Mouse (Mus musculus): Measurements from ENCODE around the gene Hmgb3.
"Not testable (repeated sequence)": the region's sequence is repeated elsewhere in the genome, so short reads cannot be mapped to it uniquely, and the experiment has no call there.

Hmgb3 gene

DNA sequence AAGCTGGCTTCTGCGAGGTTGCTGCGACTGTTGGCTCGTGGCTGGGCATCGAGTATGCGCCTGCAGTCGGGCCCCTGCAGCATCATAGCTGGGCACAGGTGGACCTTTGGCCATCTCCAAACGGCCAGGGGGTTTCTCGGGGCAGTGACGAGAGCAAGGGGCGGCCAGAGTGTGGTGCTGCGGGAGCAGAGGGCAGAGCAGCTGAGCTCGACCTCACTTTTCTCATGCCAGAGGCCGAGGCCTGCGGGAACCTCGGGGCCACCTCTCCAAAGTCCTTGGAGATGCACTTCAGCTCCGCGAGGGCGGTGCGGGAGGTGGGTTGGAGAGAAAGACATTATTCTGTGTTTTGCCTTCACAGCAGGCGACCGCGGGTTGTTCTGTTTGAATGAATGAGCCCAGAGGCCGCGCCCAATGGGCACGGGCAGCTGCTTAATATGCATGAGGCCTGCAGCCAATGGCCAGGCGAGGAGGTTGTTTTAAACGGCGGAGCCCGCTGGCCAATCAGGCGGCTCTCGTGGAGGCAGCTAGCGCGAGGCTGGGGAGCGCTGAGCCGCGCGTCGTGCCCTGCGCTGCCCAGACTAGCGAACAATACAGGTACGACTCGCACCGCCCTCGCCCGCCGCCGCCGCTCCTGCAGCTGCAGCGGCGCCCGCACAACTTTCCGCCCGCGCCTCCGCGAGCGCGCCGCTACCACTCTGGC is at the start of gene Hmgb3:
Gene Hmgb3 (plus strand): TSS at position 504 of the 700 bp plus-strand sequence.
- peak; percentile 52 to 62 for DNase-seq

DNA sequence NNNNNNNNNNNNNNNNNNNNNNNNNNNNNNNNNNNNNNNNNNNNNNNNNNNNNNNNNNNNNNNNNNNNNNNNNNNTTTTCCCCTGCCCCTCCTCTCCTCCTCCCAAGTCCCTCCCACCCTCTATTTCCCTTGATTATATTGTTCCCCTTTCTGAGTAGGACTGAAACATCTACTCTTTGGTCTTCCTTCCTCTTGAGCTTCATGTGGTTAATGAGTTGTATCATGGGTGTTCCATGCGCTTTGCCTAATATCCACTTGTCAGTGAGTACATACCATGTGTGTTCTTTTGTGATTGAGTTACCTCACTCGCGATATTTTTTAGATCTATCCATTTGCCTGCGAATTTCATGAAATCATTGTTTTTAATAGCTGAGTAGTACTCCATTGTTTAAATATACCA is 49.1 kb upstream of the Hmgb3 start:
- DNase-seq, result not testable (repeated sequence)

GRCm38 (mm10) chrX:71519252-71519651 is 36.5 kb upstream of the Hmgb3 start:
- no peak for DNase-seq

- DNase-seq, result no peak
Observed at GRCm38 (mm10) chrX:71522889-71523288, 32.8 kb upstream of the Hmgb3 start.

DNA sequence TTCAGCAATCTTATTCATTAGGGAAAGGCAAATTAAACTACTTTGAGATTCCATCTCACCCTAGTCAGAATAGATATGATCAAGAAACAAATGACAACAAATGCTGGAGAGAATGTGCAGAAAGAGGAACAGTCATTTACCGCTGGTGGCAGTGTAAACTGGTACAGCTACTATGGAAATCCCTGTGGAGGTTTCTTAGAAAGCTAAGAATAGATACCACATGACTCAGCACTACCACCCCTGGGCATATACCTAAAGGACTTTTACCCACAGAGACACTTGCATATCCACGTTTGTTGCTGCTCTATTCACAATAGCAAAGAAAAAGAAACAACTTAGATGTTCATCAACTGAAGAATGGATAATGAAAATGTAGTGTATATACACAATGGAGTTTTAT is 31.4 kb upstream of the Hmgb3 start:
- no peak for DNase-seq

DNA sequence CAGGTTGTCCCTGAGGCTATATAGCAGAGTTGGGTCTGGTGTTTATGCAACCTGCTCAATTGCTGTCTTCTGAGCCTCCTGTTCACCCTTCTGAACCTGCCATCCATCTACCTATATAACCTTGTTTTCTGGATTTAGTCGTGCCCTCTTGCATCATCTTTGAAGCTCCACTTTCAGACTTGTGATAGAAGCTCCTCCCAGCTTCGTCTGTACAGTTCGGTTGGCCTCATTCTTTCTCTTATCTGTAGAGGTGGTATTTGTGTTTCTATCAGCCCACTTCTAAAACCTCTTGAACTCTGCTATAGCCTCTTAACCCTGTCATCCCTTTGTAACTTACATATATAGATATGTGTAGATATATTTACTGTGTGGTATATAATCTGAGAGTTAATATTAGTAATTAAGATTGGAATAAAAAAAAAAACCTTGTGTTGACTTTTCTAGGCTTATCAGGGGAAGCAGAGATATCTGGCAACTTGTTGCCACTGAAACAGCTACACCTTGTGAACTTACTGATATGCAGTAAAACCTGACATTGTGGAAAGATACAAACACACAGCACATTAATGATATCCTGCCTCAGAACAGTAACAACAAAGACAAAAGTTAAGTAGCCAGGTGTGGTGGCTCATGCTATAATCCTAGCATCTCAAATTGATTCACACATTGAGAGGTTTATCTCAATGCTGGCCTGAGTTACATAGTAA is 30.0 kb upstream of the Hmgb3 start:
- DNase-seq, result no peak

DNA sequence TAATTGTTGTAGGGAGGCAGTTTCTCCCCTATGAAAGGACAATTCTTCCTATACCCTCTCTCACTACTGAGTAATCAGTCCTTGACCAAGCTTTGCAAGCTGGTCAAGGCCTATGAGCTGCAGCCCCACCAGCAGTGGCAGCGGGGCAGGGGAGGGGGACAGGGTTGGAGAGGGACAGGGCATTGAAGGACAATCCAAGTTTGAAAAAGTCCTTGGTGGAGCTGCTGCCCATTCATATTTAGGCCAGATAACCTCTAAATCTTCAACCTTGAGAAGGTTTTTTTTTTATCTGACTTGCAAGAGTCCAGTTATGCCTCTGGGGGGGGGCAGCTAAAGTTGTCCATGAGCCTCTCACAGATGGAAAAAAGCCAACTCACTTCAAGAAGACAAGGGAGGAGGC is 28.3 kb upstream of the Hmgb3 start:
- no peak for DNase-seq

GRCm38 (mm10) chrX:71528150-71528549 is 27.6 kb upstream of the Hmgb3 start:
- DNase-seq, result no peak

DNA sequence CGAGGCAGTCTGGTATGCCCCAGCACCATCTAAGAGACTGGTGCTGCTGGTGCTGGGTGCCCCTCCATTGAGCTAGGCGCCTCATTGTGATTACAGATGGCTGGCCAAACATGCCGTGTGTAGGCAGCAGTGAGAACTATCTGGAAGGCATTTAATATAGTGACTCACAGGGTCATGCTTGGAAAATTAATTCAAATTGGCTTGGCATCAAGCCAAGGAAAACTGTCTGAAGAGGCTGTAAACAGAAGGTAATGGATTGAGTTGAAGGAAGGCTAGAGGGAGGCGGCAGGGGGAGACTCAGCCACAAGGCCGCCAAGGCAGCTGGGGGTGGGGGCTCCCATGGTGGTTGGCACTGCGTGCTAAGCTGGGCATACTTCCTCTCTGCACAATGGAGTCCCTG is 27.1 kb upstream of the Hmgb3 start:
- no peak for DNase-seq

- DNase-seq, result peak in 1 of 2 experiments; percentile 4
Observed at GRCm38 (mm10) chrX:71532635-71533034, 23.1 kb upstream of the Hmgb3 start.

DNA sequence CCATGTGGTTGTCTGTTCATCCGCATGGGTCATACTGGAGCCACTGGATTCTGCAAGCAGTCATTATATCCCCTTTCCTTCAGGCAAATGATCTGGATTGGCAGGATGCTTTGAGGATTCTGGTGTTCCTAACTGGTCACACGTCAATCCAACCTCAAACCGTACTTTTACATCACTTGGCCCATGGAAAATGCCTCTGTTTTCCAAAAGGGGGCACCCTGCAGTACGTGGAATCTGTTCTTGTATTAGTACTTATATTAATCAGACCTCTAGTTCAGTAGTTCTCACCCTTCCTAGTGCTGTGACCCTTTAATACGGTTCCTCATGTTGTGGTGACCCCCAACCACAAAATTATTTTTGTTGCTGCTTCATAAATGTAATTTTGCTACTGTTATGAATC is 21.6 kb upstream of the Hmgb3 start:
- no peak for DNase-seq

DNA sequence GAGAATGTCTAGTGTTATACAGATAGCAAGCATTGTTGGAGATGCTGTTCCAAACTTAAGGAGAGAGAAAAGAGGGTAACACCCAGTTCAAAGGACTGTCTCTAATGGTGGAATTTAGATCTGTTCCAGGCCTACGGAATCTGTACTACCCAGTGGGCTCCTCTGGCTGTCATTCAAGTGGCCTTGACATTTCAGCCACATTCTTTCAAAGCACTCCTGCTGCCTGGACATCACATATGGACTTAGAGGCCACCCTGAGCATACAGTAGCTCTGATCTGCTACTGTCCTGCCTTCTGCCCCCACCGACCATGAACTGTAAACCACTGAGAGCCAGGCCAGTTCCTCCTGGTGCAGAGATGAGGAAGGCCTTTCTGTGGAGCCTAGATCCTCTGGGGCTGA is 17.9 kb upstream of the Hmgb3 start:
- no peak for DNase-seq

DNA sequence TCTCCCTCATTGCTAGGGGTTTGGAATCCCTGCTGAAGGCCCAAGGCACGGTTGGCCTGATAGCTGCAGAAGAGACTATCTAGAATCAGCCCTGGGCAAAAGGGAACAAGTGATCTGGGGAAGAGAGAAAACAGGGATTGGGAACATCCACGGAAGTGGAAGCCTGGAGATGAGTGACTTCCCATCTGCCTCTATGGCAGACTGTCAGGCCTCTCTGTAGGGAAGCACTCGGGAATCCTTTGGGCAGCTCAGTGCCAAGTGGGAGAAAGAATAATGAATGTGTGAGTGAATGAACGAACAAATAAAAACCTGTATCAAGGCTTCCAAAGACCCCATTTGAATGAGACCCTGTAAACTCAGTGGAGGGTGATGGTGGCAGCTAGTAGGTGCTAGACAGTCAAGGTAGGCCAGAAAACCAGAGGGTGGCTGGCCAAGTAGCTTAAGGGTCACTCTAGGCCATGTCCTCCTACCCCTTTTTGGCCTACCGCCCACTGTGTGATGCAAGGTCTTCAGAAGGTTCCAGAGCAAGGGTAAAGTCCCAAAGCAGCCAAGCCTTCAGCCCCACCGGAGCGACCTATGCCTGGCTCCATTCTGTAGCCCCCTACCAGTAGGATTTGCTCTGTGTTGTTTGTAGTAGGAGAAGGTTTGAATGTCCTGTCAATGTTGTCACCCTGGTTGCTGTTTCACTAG is 14.8 kb upstream of the Hmgb3 start:
- no peak for DNase-seq

- no peak for DNase-seq
Observed at GRCm38 (mm10) chrX:71544731-71545130, 11.0 kb upstream of the Hmgb3 start.

- no peak for DNase-seq
Observed at GRCm38 (mm10) chrX:71545163-71545562, 10.6 kb upstream of the Hmgb3 start.

- peak in 1 of 2 experiments; percentile 12 for DNase-seq
Observed at GRCm38 (mm10) chrX:71556115-71556941, 610 bp downstream of the Hmgb3 start.

- no peak for DNase-seq
Observed at GRCm38 (mm10) chrX:71556965-71557491, 1.3 kb downstream of the Hmgb3 start.

DNA sequence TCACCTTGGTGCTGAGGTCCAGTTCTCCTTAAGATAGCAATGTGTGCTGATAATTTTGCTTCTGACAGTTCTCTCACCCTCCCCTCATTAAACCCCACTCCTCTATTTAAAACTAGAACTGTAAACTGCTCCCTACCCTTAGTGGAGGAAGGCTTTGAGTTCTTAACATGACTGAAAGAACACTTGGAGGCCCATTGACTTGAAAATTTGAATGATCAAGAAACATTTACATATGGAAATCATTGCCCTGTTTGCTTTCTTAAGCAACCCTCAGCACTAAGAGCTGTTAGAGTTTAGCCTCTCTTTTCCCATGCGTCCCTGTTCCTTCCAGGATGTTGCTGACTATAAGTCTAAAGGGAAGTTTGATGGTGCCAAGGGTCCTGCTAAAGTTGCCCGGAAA is 3.6 kb downstream of the Hmgb3 start:
- DNase-seq, result no peak

GRCm38 (mm10) chrX:71560796-71561195 is 5.1 kb downstream of the Hmgb3 start:
- DNase-seq, result no peak

- DNase-seq, result no peak
Observed at GRCm38 (mm10) chrX:71573132-71573900, 17.6 kb downstream of the Hmgb3 start.

GRCm38 (mm10) chrX:71575550-71575949 is 19.8 kb downstream of the Hmgb3 start:
- no peak for DNase-seq

DNA sequence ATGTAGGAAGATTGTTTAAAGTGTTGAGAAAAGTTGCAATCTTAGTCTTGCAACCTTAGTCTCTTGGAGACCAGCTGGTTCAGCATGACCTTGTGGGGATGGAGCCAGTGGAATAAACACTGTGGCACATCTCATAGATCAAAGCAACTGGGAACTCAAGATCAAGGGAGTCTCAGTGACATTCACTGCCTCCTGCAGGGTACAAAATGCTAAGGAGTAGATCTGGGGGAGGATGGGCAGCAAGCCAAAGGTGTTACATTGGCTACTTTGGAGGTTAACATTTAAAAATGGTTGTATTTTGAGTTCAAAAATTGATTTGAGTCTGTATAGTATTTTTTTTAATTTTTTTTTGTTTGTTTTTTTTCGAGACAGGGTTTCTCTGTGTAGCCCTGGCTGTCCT is 33.5 kb downstream of the Hmgb3 start:
- DNase-seq, result no peak
